Mouse (Mus musculus) neural tube, embryonic 14.5 days (tissue): ENCODE results near the gene Rtn4rl2. TPM values are rescaled to one million over a fixed set of nuclear protein-coding genes. Genes with fewer than 3 reads are reported as not detected.
A peak's percentile ranks its signal among the peaks of the same experiment; 100 is the strongest.

ENCODE experiments used
- ATAC-seq: fragments of 200-750 bp; cut with Nextera tagmentation; 2 replicates; pipeline ENCODE4 v1.8.0; 2017; ENCODE audit warnings: low read depth, mild to moderate bottlenecking, moderate TSS enrichment, moderate library complexity
- H3K27ac ChIP-seq: fragments of 300-500 bp; sonication (generic); 2 replicates; pipeline ENCODE4 v1.5.1; 2014; ENCODE audit warnings: low read depth, mild to moderate bottlenecking, control low read depth, low read length, moderate library complexity, mixed read lengths
- H3K27me3 ChIP-seq: fragments of 300-500 bp; sonication (generic); 2 replicates; pipeline ENCODE4 v1.6.1; 2014; ENCODE audit warnings: low read length; ENCODE audit not compliant: control insufficient read depth, insufficient read depth
- H3K36me3 ChIP-seq: fragments of 300-500 bp; sonication (generic); 2 replicates; pipeline ENCODE4 v1.6.1; 2014; ENCODE audit warnings: low read length, mixed read lengths; ENCODE audit not compliant: control insufficient read depth, insufficient read depth
- H3K4me1 ChIP-seq: fragments of 300-500 bp; sonication (generic); 2 replicates; pipeline ENCODE4 v1.6.1; 2014; ENCODE audit warnings: low read length; ENCODE audit not compliant: control insufficient read depth, insufficient read depth
- H3K4me2 ChIP-seq: fragments of 300-500 bp; sonication (generic); 2 replicates; pipeline ENCODE4 v1.6.1; 2014; ENCODE audit warnings: mild to moderate bottlenecking, low read depth, low read length, control low read depth
- H3K4me3 ChIP-seq: fragments of 300-500 bp; sonication (generic); 2 replicates; pipeline ENCODE4 v1.5.1; 2014; ENCODE audit warnings: low read depth, low read length, control low read depth, mixed read lengths
- H3K9ac ChIP-seq: fragments of 300-500 bp; sonication (generic); replicated peaks from 2 replicates; pipeline ENCODE4 v1.6.1; 2014; ENCODE audit warnings: low read depth, mild to moderate bottlenecking, control low read depth, low read length, mixed read lengths
- H3K9me3 ChIP-seq: fragments of 300-500 bp; sonication (generic); 2 replicates; pipeline ENCODE4 v1.6.1; 2016; ENCODE audit warnings: low read length; ENCODE audit not compliant: control insufficient read depth
- WGBS: fragments of 180-500 bp; shearing (Covaris S2); extraction: QIAGEN DNeasy Blood & Tissue Kit; methylation state at CpG from one replicate; pipeline ENCODE4 v1.1.7; 2014; 5-methylcytosine and 5-hydroxymethylcytosine counted together
- polyA plus RNA-seq: library from polyadenylated mRNA; unstranded; fragments of >200 nt; fragmentation: Nextera tagmentation; extraction: Ambion mirVana; gene quantifications from 2 replicates; pipeline ENCODE4 v1.2.1, GENCODE M21; 2014

Gene Rtn4rl2
- 1.8 and 4.9 TPM in 2 replicates for polyA plus RNA-seq

- Histone ChIP-seq H3K27ac (no peak within 1 kb of the TSS), H3K4me3 (peak within 1 kb of the TSS; percentile 71), H3K4me1 (peaks cover 22% of the 10 kb centered on the region), H3K4me2 (peak within 1 kb of the TSS; percentile 78), H3K27me3 (peaks cover 41% of the 10 kb centered on the region), H3K9me3 (no peaks in the 10 kb centered on the region), H3K36me3 (no peaks in the 10 kb centered on the region), H3K9ac (peak within 1 kb of the TSS; percentile 47)
- ATAC-seq: peak; percentile 19
- WGBS: 2% methylated on average over 20 of the region's 35 CpGs
Measured at GRCm38 (mm10) chr2:84886234-84886731, at the start of gene Rtn4rl2. Gene Rtn4rl2, minus strand, starts transcription at chr2:84886710.

DNA sequence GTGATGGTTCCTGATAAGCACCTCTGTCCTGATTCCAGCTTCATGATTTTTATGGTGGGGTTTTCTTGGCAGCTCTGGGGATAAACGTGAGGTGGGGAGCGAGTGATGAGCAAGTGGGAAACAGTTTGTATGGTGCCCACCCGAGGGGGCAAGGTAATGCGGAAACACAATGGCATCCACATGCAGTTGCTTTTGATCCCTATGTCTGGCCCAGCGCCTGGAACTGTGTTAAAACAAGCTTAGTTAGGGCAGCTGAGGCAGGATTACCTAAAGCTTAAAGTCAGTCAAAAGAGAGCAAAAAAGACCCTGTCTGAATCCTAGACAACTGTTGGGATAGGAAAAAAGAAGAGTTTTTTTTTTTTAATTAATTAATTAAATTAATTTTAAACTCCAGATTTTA is 48.6 kb upstream of the Rtn4rl2 start:
- H3K4me1 ChIP-seq: no peaks in the 10 kb centered on the region
- WGBS: 77% methylated on average over 5 of the region's 5 CpGs
- no peak for ATAC-seq
- H3K36me3 ChIP-seq: no peaks in the 10 kb centered on the region
- no peak overlapping the region for H3K4me3 ChIP-seq
- no peaks in the 10 kb centered on the region for H3K9me3 ChIP-seq
- H3K4me2 ChIP-seq: no peak overlapping the region
- no peaks in the 10 kb centered on the region for H3K27me3 ChIP-seq
- no peak overlapping the region for H3K27ac ChIP-seq
- no peak overlapping the region for H3K9ac ChIP-seq

GRCm38 (mm10) chr2:84934649-84935007 is 48.1 kb upstream of the Rtn4rl2 start:
- ATAC-seq: no peak

DNA sequence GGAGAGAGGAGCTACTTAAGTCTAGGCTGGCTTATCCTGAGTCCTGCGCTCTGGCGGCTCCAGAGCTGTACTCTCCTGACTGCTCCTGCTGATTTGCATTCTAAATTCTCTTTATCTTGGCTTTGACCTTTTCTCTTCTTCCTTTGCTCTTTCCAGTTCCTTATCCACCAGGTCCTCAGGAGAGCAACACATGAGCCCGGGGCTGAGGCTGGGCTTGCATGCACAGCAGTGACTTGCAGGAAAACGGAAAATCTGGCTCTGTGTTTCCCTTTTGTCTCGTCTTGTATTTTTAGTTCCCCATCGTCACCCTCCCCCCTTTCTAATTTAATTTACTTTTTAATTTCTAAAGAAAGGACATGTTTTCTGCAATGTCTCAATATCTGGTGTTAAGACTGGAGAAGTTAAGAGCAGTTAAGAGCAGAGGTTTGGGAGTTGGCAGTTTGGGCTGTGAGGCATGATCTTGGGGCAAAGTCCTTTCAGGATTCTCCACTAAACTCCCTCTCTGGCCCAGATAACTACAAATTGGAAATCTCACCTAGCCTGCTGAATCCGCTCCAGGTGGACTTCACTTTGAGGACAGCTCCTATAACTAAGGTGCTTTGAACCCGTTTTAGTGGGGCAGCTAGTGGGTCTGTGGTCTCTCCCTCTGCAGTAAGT is 47.6 kb upstream of the Rtn4rl2 start:
- Histone ChIP-seq H3K27me3 (no peaks in the 10 kb centered on the region), H3K9me3 (no peaks in the 10 kb centered on the region), H3K27ac (no peak overlapping the region), H3K4me2 (no peak overlapping the region), H3K9ac (no peak overlapping the region), H3K36me3 (no peaks in the 10 kb centered on the region), H3K4me3 (no peak overlapping the region), H3K4me1 (no peaks in the 10 kb centered on the region)
- 81% methylated on average over 8 of the region's 8 CpGs for WGBS
- ATAC-seq: no peak

More at GRCm38 (mm10) chr2:84934649-84935007, 48.1 kb upstream of the Rtn4rl2 start:
- H3K4me3 ChIP-seq: no peak overlapping the region
- no peaks in the 10 kb centered on the region for H3K36me3 ChIP-seq
- no peak overlapping the region for H3K4me2 ChIP-seq
- no peaks in the 10 kb centered on the region for H3K9me3 ChIP-seq
- no peak overlapping the region for H3K9ac ChIP-seq
- no peaks in the 10 kb centered on the region for H3K27me3 ChIP-seq
- WGBS: 53% methylated on average over 4 of the region's 4 CpGs
- no peaks in the 10 kb centered on the region for H3K4me1 ChIP-seq
- H3K27ac ChIP-seq: no peak overlapping the region

DNA sequence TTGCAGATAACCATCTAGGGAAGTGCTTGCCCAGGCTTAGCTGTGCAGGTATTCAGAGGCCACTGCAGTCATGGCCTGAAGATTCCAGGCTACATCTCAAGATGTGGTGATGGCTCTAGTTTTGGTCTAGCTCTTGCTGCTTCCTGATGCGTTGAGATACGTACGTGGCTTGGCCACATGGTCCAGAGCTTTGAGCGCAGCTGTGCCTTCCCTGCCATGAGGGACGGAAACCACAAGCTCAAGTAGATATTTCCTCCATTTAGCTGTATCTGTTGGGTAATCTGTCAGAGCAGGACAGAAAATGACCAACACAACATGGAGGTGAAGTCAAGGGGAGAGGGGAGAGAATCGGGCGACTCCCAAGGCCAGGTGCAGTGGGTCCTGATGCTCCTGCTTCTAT is 43.7 kb upstream of the Rtn4rl2 start:
- Histone ChIP-seq H3K36me3 (no peaks in the 10 kb centered on the region), H3K4me3 (no peak overlapping the region), H3K9ac (no peak overlapping the region), H3K27me3 (no peaks in the 10 kb centered on the region), H3K9me3 (no peaks in the 10 kb centered on the region), H3K4me1 (no peaks in the 10 kb centered on the region), H3K4me2 (no peak overlapping the region), H3K27ac (no peak overlapping the region)
- 97% methylated on average over 7 of the region's 7 CpGs for WGBS
- no peak for ATAC-seq

- ATAC-seq: no peak
Measured at GRCm38 (mm10) chr2:84919601-84920108, 33.1 kb upstream of the Rtn4rl2 start.

GRCm38 (mm10) chr2:84918188-84918587 is 31.7 kb upstream of the Rtn4rl2 start:
- no peaks in the 10 kb centered on the region for H3K9me3 ChIP-seq
- no peak overlapping the region for H3K9ac ChIP-seq
- no peaks in the 10 kb centered on the region for H3K36me3 ChIP-seq
- WGBS: 73% methylated on average over 3 of the region's 3 CpGs
- H3K4me1 ChIP-seq: no peaks in the 10 kb centered on the region
- H3K27me3 ChIP-seq: no peaks in the 10 kb centered on the region
- H3K4me3 ChIP-seq: no peak overlapping the region
- H3K27ac ChIP-seq: no peak overlapping the region
- no peak for ATAC-seq
- no peak overlapping the region for H3K4me2 ChIP-seq

More at GRCm38 (mm10) chr2:84919601-84920108, 33.1 kb upstream of the Rtn4rl2 start:
- H3K4me2 ChIP-seq: no peak overlapping the region
- no peak overlapping the region for H3K27ac ChIP-seq
- no peak overlapping the region for H3K9ac ChIP-seq
- H3K9me3 ChIP-seq: no peaks in the 10 kb centered on the region
- H3K4me1 ChIP-seq: no peaks in the 10 kb centered on the region
- H3K36me3 ChIP-seq: no peaks in the 10 kb centered on the region
- WGBS: 91% methylated on average over 10 of the region's 10 CpGs
- no peaks in the 10 kb centered on the region for H3K27me3 ChIP-seq
- no peak overlapping the region for H3K4me3 ChIP-seq

DNA sequence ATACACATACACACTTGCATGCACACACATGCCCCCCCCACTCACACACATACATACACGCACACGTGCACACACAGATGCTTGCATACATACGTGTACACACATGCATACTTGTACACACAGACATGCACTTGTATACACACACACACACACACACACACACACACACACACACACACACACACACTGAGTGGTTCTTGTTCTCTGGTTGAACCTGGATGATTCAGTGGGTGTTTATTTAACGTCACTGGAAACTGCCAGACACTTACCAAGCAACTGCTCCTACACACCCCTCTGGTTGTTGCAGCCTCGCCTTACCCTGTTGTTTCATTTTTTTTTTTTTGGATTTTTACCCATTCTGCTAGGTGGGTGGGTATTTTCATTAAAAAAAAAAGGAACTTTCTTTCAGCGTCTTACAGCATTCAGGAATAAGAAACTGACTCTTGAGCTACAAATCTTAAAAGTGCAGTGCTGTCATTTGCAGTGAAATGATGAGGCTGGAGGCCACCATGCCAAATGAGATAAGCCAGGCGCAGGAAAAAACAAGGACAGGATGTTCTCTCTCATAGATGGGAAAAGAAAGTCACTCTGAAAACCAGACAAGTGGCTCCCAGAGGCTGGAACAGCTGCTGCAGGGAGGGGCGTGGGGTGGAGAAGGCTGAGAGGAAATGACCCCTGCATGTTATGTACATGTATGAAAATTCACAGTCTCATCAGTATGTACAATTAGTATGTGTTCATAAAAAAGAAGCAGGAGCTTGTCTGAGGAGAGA is 30.2 kb upstream of the Rtn4rl2 start:
- H3K9ac ChIP-seq: no peak overlapping the region
- no peaks in the 10 kb centered on the region for H3K36me3 ChIP-seq
- 84% methylated on average over 8 of the region's 8 CpGs for WGBS
- H3K9me3 ChIP-seq: no peaks in the 10 kb centered on the region
- no peak overlapping the region for H3K27ac ChIP-seq
- ATAC-seq: no peak
- H3K4me1 ChIP-seq: no peaks in the 10 kb centered on the region
- no peak overlapping the region for H3K4me3 ChIP-seq
- H3K27me3 ChIP-seq: no peaks in the 10 kb centered on the region
- H3K4me2 ChIP-seq: no peak overlapping the region

GRCm38 (mm10) chr2:84915330-84915729 is 28.8 kb upstream of the Rtn4rl2 start:
- Histone ChIP-seq H3K4me3 (no peak overlapping the region), H3K27ac (no peak overlapping the region), H3K4me1 (no peaks in the 10 kb centered on the region), H3K9ac (no peak overlapping the region), H3K9me3 (no peaks in the 10 kb centered on the region), H3K36me3 (no peaks in the 10 kb centered on the region), H3K27me3 (no peaks in the 10 kb centered on the region), H3K4me2 (no peak overlapping the region)
- no peak for ATAC-seq
- 83% methylated on average over 3 of the region's 3 CpGs for WGBS
